Mouse (Mus musculus): ENCODE measurements at regions not wholly inside any gene's neighbourhood (a gene's known extent, or its start where the extent isn't known, plus 50 kb on each side); places are given as distances from the start of the nearest gene placed in this dataset.

- TF ChIP-seq POLR2A (IDR thresholded peaks at IDR 0.05; ENCODE audit: borderline replicate concordance, control insufficient read depth, low read depth, low read length) (no peak), CTCF (IDR thresholded peaks at IDR 0.05; ENCODE audit: control insufficient read depth, insufficient read depth, low read length) (no peak)
Measured at GRCm38 (mm10) chr6:51708011-51708410, 184.3 kb downstream of the Snx10 start.

Measured in bone marrow, adult 2 months (tissue).